Comparison of ENCODE assay signal across 14 mouse cellular contexts in the genomic region with DNA sequence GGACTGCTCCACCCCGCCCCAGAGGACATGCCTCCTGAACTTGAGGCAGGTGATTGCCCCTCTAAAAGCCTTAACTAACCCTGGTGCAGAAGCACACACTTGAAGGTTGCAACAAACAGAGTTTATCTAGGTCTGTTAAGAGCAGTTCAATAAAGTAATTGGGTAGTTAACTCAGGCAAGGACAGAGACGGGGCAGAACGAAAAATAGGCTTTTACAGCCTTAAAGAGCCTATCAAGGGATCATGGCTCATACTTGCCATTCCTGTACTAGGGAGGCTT. TPM values are rescaled to one million over a fixed set of nuclear protein-coding genes. Genes with fewer than 3 reads are reported as not detected.
DNase-seq lines count a peak whose midpoint lies in the region; ATAC-seq and TF ChIP-seq lines count a peak whose summit lies in the region.
"Had no signal": no experiment of that assay in that cellular context is flagged by ENCODE, and none has a peak within 500 bp of the region (broad histone marks: within the 10 kb centered on the region; RNA-seq: fewer than 3 reads in every experiment).

No protein-coding gene starts in this region.

- H3K36me3 ChIP-seq in hindbrain, embryonic 15.5 days, result peaks cover 9% of the 10 kb centered on the region
- H3K36me3 ChIP-seq in hindbrain, embryonic 11.5 days (ENCODE audit: control insufficient read depth, insufficient read depth, low read length), result peaks cover 4% of the 10 kb centered on the region; the same call in 1 of the 2 replicates
- H3K36me3 ChIP-seq in neural tube, embryonic 13.5 days, result peaks cover 18% of the 10 kb centered on the region
- peaks cover 11% of the 10 kb centered on the region; the same call in 1 of the 2 replicates for H3K36me3 ChIP-seq in intestine, postnatal 0 days (ENCODE audit: control insufficient read depth, insufficient read depth)
- peaks cover 6% of the 10 kb centered on the region; the same call in 1 of the 2 replicates for H3K36me3 ChIP-seq in stomach, embryonic 16.5 days (ENCODE audit: control insufficient read depth, insufficient read depth, low read length)

- H3K4me1 ChIP-seq in hindbrain, embryonic 15.5 days (replicated peaks), result peaks cover 43% of the 10 kb centered on the region
- peaks cover 12% of the 10 kb centered on the region for H3K4me1 ChIP-seq in hindbrain, embryonic 11.5 days (replicated peaks; ENCODE audit: control insufficient read depth, insufficient read depth, low read length)
- peaks cover 68% of the 10 kb centered on the region for H3K4me1 ChIP-seq in neural tube, embryonic 13.5 days (replicated peaks)
- peaks cover 15% of the 10 kb centered on the region for H3K4me1 ChIP-seq in intestine, postnatal 0 days (replicated peaks; ENCODE audit: control insufficient read depth, insufficient read depth, low read length)
- peaks cover 41% of the 10 kb centered on the region for H3K4me1 ChIP-seq in stomach, embryonic 16.5 days (ENCODE audit: control insufficient read depth, insufficient read depth, low read length)

- ATAC-seq in hindbrain, embryonic 15.5 days (ENCODE audit: low FRiP score, low read depth), result no peak
- no peak for ATAC-seq in hindbrain, embryonic 11.5 days (ENCODE audit: low FRiP score)
- no peak for ATAC-seq in neural tube, embryonic 13.5 days (ENCODE audit: low read depth)
- no peak for ATAC-seq in intestine, postnatal 0 days
- no peak for ATAC-seq in stomach, embryonic 16.5 days (ENCODE audit: insufficient read depth, low FRiP score)

- no peak overlapping the region for H3K4me2 ChIP-seq in hindbrain, embryonic 15.5 days
- H3K4me2 ChIP-seq in hindbrain, embryonic 11.5 days (replicated peaks; ENCODE audit: low read depth, low read length), result no peak overlapping the region
- H3K4me2 ChIP-seq in neural tube, embryonic 13.5 days, result no peak overlapping the region
- peak overlapping the region; percentile 58; the same call in 1 of the 2 replicates for H3K4me2 ChIP-seq in intestine, postnatal 0 days (replicated peaks; ENCODE audit: low read depth)
- peak overlapping the region; percentile 53; the same call in 1 of the 2 replicates for H3K4me2 ChIP-seq in stomach, embryonic 16.5 days (ENCODE audit: low read depth, low read length)

- DNase-seq in hindbrain, embryonic 11.5 days (ENCODE audit: low spot score), result no peak
- DNase-seq in neural tube, embryonic 10.5 days (ENCODE audit: extremely low spot score, low spot score), result no peak
- no peak for DNase-seq in frontal cortex, postnatal 10 days (ENCODE audit: low spot score in 2 of 2)
- DNase-seq: layer of hippocampus, postnatal 36 days; right cerebral cortex, adult 18-20 months had no signal

- H3K9me3 ChIP-seq in hindbrain, embryonic 15.5 days, result no peaks in the 10 kb centered on the region
- H3K9me3 ChIP-seq in hindbrain, embryonic 11.5 days (ENCODE audit: control insufficient read depth, low read length), result no peaks in the 10 kb centered on the region
- H3K9me3 ChIP-seq in neural tube, embryonic 13.5 days, result no peaks in the 10 kb centered on the region
- H3K9me3 ChIP-seq in intestine, postnatal 0 days (ENCODE audit: control insufficient read depth), result no peaks in the 10 kb centered on the region
- H3K9me3 ChIP-seq in stomach, embryonic 16.5 days (replicated peaks; ENCODE audit: control insufficient read depth, low read length), result no peaks in the 10 kb centered on the region
- H3K9me3 ChIP-seq: midbrain, embryonic 12.5 days had no signal

- TF ChIP-seq CTCF in intestine, postnatal 0 days (IDR thresholded peaks at IDR 0.05; ENCODE audit: low read depth), result no peak

- no peak overlapping the region for H3K4me3 ChIP-seq in hindbrain, embryonic 15.5 days
- H3K4me3 ChIP-seq in hindbrain, embryonic 11.5 days (ENCODE audit: low read depth, low read length), result no peak overlapping the region
- no peak overlapping the region for H3K4me3 ChIP-seq in neural tube, embryonic 13.5 days
- H3K4me3 ChIP-seq in intestine, postnatal 0 days (ENCODE audit: low read depth, low read length), result no peak overlapping the region
- no peak overlapping the region for H3K4me3 ChIP-seq in stomach, embryonic 16.5 days (replicated peaks; ENCODE audit: low read length)

- no peak overlapping the region for H3K9ac ChIP-seq in hindbrain, embryonic 15.5 days
- H3K9ac ChIP-seq in hindbrain, embryonic 11.5 days (ENCODE audit: low read depth, low read length), result no peak overlapping the region
- no peak overlapping the region for H3K9ac ChIP-seq in neural tube, embryonic 13.5 days
- H3K9ac ChIP-seq in intestine, postnatal 0 days (ENCODE audit: low read depth, low read length), result no peak overlapping the region
- peak overlapping the region; percentile 65; the same call in 1 of the 2 replicates for H3K9ac ChIP-seq in stomach, embryonic 16.5 days (ENCODE audit: low read length)

- peak overlapping the region; percentile 73; the same call in 1 of the 2 replicates for H3K27ac ChIP-seq in hindbrain, embryonic 15.5 days (replicated peaks)
- H3K27ac ChIP-seq in hindbrain, embryonic 11.5 days (ENCODE audit: low read depth, low read length), result no peak overlapping the region
- H3K27ac ChIP-seq in neural tube, embryonic 13.5 days (replicated peaks), result 0 out of 2 replicates have a peak overlapping the region, but pooled peaks have one; percentile 33
- H3K27ac ChIP-seq in intestine, postnatal 0 days (ENCODE audit: low read depth, low read length), result peak overlapping the region; percentile 58; the same call in 1 of the 2 replicates
- H3K27ac ChIP-seq in stomach, embryonic 16.5 days (ENCODE audit: low read length), result peak overlapping the region; percentile 81

- no peaks in the 10 kb centered on the region for H3K27me3 ChIP-seq in hindbrain, embryonic 15.5 days
- no peaks in the 10 kb centered on the region for H3K27me3 ChIP-seq in hindbrain, embryonic 11.5 days (ENCODE audit: control insufficient read depth, insufficient read depth, low read length)
- H3K27me3 ChIP-seq in neural tube, embryonic 13.5 days, result no peaks in the 10 kb centered on the region
- H3K27me3 ChIP-seq in intestine, postnatal 0 days (replicated peaks; ENCODE audit: control insufficient read depth, insufficient read depth, low read length), result no peaks in the 10 kb centered on the region
- no peaks in the 10 kb centered on the region for H3K27me3 ChIP-seq in stomach, embryonic 16.5 days (ENCODE audit: control insufficient read depth, insufficient read depth, low read length)
- H3K27me3 ChIP-seq: midbrain, embryonic 12.5 days had no signal

- WGBS in hindbrain, embryonic 15.5 days, result 78% methylated on average over 3 of the region's 3 CpGs
- 87% methylated on average over 3 of the region's 3 CpGs for WGBS in hindbrain, embryonic 11.5 days
- 40% methylated on average over 3 of the region's 3 CpGs for WGBS in neural tube, embryonic 13.5 days
- WGBS in intestine, postnatal 0 days, result 32% methylated on average over 3 of the region's 3 CpGs
- WGBS in stomach, embryonic 16.5 days, result 57% methylated on average over 3 of the region's 3 CpGs

RNA-seq across cellular contexts. Expression of gene Irf2bp1, which starts 2.1 kb away (rescaled TPM):
- polyA plus RNA-seq in hindbrain, embryonic 15.5 days (2015; fragmentation: Nextera tagmentation; extraction: Ambion mirVana), result 31.6 and 35.2 TPM in 2 replicates
- polyA plus RNA-seq in hindbrain, embryonic 11.5 days (2014; fragmentation: Nextera tagmentation; extraction: Ambion mirVana), result 25.2 and 26.0 TPM in 2 replicates
- polyA plus RNA-seq in neural tube, embryonic 13.5 days (2015; fragmentation: Nextera tagmentation; extraction: Ambion mirVana), result 28.4 and 29.9 TPM in 2 replicates
- polyA plus RNA-seq in intestine, postnatal 0 days (2015; fragmentation: Nextera tagmentation; extraction: Ambion mirVana), result 11.4 and 11.9 TPM in 2 replicates
- polyA plus RNA-seq in stomach, embryonic 16.5 days (2015; fragmentation: Nextera tagmentation; extraction: Ambion mirVana), result 10.7 and 14.3 TPM in 2 replicates

RNA-seq across cellular contexts. Expression of gene Mypop, which starts 10.7 kb away (rescaled TPM):
- polyA plus RNA-seq in hindbrain, embryonic 15.5 days (2015; fragmentation: Nextera tagmentation; extraction: Ambion mirVana), result 6.9 and 7.2 TPM in 2 replicates
- 4.6 TPM in 2 replicates for polyA plus RNA-seq in hindbrain, embryonic 11.5 days (2014; fragmentation: Nextera tagmentation; extraction: Ambion mirVana)
- 5.8 and 7.4 TPM in 2 replicates for polyA plus RNA-seq in neural tube, embryonic 13.5 days (2015; fragmentation: Nextera tagmentation; extraction: Ambion mirVana)
- polyA plus RNA-seq in intestine, postnatal 0 days (2015; fragmentation: Nextera tagmentation; extraction: Ambion mirVana), result 1.1 and 1.2 TPM in 2 replicates
- polyA plus RNA-seq in stomach, embryonic 16.5 days (2015; fragmentation: Nextera tagmentation; extraction: Ambion mirVana), result 1.6 and 2.3 TPM in 2 replicates

RNA-seq across cellular contexts. Expression of gene Nanos2, which starts 14.5 kb away (rescaled TPM):
- 0.53 and 0.83 TPM in 2 replicates for polyA plus RNA-seq in hindbrain, embryonic 15.5 days (2015; fragmentation: Nextera tagmentation; extraction: Ambion mirVana)
- 0.46 TPM in 1 of 2 replicates, not detected in the other for polyA plus RNA-seq in hindbrain, embryonic 11.5 days (2014; fragmentation: Nextera tagmentation; extraction: Ambion mirVana)
- 0.56 TPM in 2 replicates for polyA plus RNA-seq in neural tube, embryonic 13.5 days (2015; fragmentation: Nextera tagmentation; extraction: Ambion mirVana)
- polyA plus RNA-seq in intestine, postnatal 0 days (2015; fragmentation: Nextera tagmentation; extraction: Ambion mirVana), result not detected in 2 replicates
- polyA plus RNA-seq in stomach, embryonic 16.5 days (2015; fragmentation: Nextera tagmentation; extraction: Ambion mirVana), result not detected in 2 replicates
- polyA plus RNA-seq: embryonic facial prominence, embryonic 11.5 days; gonadal fat pad, adult 2 months; urinary bladder, adult 2 months had no signal

RNA-seq across cellular contexts. Expression of gene Foxa3, which starts 21.6 kb away (rescaled TPM):
- 0.08 TPM in 1 of 2 replicates, not detected in the other for polyA plus RNA-seq in hindbrain, embryonic 15.5 days (2015; fragmentation: Nextera tagmentation; extraction: Ambion mirVana)
- polyA plus RNA-seq in hindbrain, embryonic 11.5 days (2014; fragmentation: Nextera tagmentation; extraction: Ambion mirVana), result not detected in 2 replicates
- polyA plus RNA-seq in neural tube, embryonic 13.5 days (2015; fragmentation: Nextera tagmentation; extraction: Ambion mirVana), result 0.13 and 0.14 TPM in 2 replicates
- polyA plus RNA-seq in intestine, postnatal 0 days (2015; fragmentation: Nextera tagmentation; extraction: Ambion mirVana), result 11.8 and 12.4 TPM in 2 replicates
- polyA plus RNA-seq in stomach, embryonic 16.5 days (2015; fragmentation: Nextera tagmentation; extraction: Ambion mirVana), result 32.5 and 37.1 TPM in 2 replicates
- polyA plus RNA-seq: brain, embryonic 14.5 days; embryonic facial prominence, embryonic 11.5 days; urinary bladder, adult 2 months had no signal

RNA-seq across cellular contexts. Expression of gene Sympk, which starts 22.4 kb away (rescaled TPM):
- 27.5 and 30.1 TPM in 2 replicates for polyA plus RNA-seq in hindbrain, embryonic 15.5 days (2015; fragmentation: Nextera tagmentation; extraction: Ambion mirVana)
- polyA plus RNA-seq in hindbrain, embryonic 11.5 days (2014; fragmentation: Nextera tagmentation; extraction: Ambion mirVana), result 29.4 and 30.5 TPM in 2 replicates
- polyA plus RNA-seq in neural tube, embryonic 13.5 days (2015; fragmentation: Nextera tagmentation; extraction: Ambion mirVana), result 30.4 and 32.7 TPM in 2 replicates
- polyA plus RNA-seq in intestine, postnatal 0 days (2015; fragmentation: Nextera tagmentation; extraction: Ambion mirVana), result 8.9 and 9.1 TPM in 2 replicates
- 20.2 and 22.5 TPM in 2 replicates for polyA plus RNA-seq in stomach, embryonic 16.5 days (2015; fragmentation: Nextera tagmentation; extraction: Ambion mirVana)

Comparison
In these comparisons a context has a peak if more than half of its experiments do, and no peak if none do; other contexts are left out.
1. H3K4me2 ChIP-seq: peak in intestine, postnatal 0 days (single experiment) and stomach, embryonic 16.5 days (single experiment); none in hindbrain, embryonic 15.5 days (single experiment), hindbrain, embryonic 11.5 days (single experiment) and neural tube, embryonic 13.5 days (single experiment).